Mouse (Mus musculus) forebrain, embryonic 12.5 days (tissue): ENCODE results near the gene Skil. TPM values are rescaled to one million over a fixed set of nuclear protein-coding genes. Genes with fewer than 3 reads are reported as not detected.
A peak's percentile ranks its signal among the peaks of the same experiment; 100 is the strongest.

Experiments used
- ATAC-seq: fragments of 200-750 bp; cut with Nextera tagmentation; 2 replicates; pipeline ENCODE4 v1.8.0; 2017; ENCODE audit warnings: moderate TSS enrichment; ENCODE audit not compliant: low FRiP score
- H3K27ac ChIP-seq: fragments of 300-500 bp; sonication (generic); 2 replicates; pipeline ENCODE4 v1.5.1; 2016; ENCODE audit warnings: mild to moderate bottlenecking
- H3K27me3 ChIP-seq: fragments of 300-500 bp; sonication (generic); 2 replicates; pipeline ENCODE4 v1.6.1; 2016; ENCODE audit warnings: mild to moderate bottlenecking
- H3K36me3 ChIP-seq: fragments of 300-500 bp; sonication (generic); replicated peaks from 2 replicates; pipeline ENCODE4 v1.6.1; 2016; ENCODE audit warnings: mild to moderate bottlenecking
- H3K4me1 ChIP-seq: fragments of 300-500 bp; sonication (generic); 2 replicates; pipeline ENCODE4 v1.6.1; 2016
- H3K4me2 ChIP-seq: fragments of 300-500 bp; sonication (generic); 2 replicates; pipeline ENCODE4 v1.6.1; 2016; ENCODE audit warnings: mild to moderate bottlenecking, moderate library complexity
- H3K4me3 ChIP-seq: fragments of 300-500 bp; sonication (generic); replicated peaks from 2 replicates; pipeline ENCODE4 v1.5.1; 2016; ENCODE audit warnings: mild to moderate bottlenecking
- H3K9ac ChIP-seq: fragments of 300-500 bp; sonication (generic); 2 replicates; pipeline ENCODE4 v1.6.1; 2016; ENCODE audit warnings: mild to moderate bottlenecking
- H3K9me3 ChIP-seq: fragments of 300-500 bp; sonication (generic); 2 replicates; pipeline ENCODE4 v1.6.1; 2016
- WGBS: fragments of 180-500 bp; shearing (Covaris S2); methylation state at CpG from one replicate; pipeline ENCODE4 v1.1.7; 2016; 5-methylcytosine and 5-hydroxymethylcytosine counted together
- polyA plus RNA-seq: library from polyadenylated mRNA; unstranded; fragments of >200 nt; fragmentation: Nextera tagmentation; extraction: Ambion mirVana; gene quantifications from 2 replicates; pipeline ENCODE4 v1.2.1, GENCODE M21; 2016

Gene Skil
- polyA plus RNA-seq, 1 experiment from 2014 or later, result 40.1 TPM

- H3K4me1 ChIP-seq, result no peaks in the 10 kb centered on the region
- H3K4me3 ChIP-seq, result no peak overlapping the region
- H3K9me3 ChIP-seq, result no peaks in the 10 kb centered on the region
- 81% methylated on average over 4 of the region's 4 CpGs for WGBS
- no peak overlapping the region for H3K4me2 ChIP-seq
- no peaks in the 10 kb centered on the region for H3K27me3 ChIP-seq
- H3K27ac ChIP-seq, result no peak overlapping the region
- H3K36me3 ChIP-seq, result no peaks in the 10 kb centered on the region
- H3K9ac ChIP-seq, result no peak overlapping the region
- no peak for ATAC-seq
These were observed 33.1 kb upstream of the Skil start for GRCm38 (mm10) chr3:31061786-31062120.

- Histone ChIP-seq H3K36me3 (no peaks in the 10 kb centered on the region), H3K4me2 (no peak overlapping the region), H3K27me3 (no peaks in the 10 kb centered on the region), H3K9me3 (no peaks in the 10 kb centered on the region), H3K4me1 (no peaks in the 10 kb centered on the region), H3K4me3 (no peak overlapping the region), H3K27ac (no peak overlapping the region), H3K9ac (no peak overlapping the region)
- WGBS, result 95% methylated on average over 7 of the region's 7 CpGs
- ATAC-seq, result no peak
These were observed 32.5 kb upstream of the Skil start for GRCm38 (mm10) chr3:31062325-31062724.

- Histone ChIP-seq H3K4me3 (no peak overlapping the region), H3K4me2 (no peak overlapping the region), H3K9me3 (no peaks in the 10 kb centered on the region), H3K36me3 (no peaks in the 10 kb centered on the region), H3K27me3 (no peaks in the 10 kb centered on the region), H3K9ac (no peak overlapping the region), H3K27ac (no peak overlapping the region), H3K4me1 (no peaks in the 10 kb centered on the region)
- no peak for ATAC-seq
- 91% methylated on average over 7 of the region's 7 CpGs for WGBS
These were observed 26.4 kb upstream of the Skil start for GRCm38 (mm10) chr3:31068482-31068881.

GRCm38 (mm10) chr3:31071804-31072203, 23.1 kb upstream of the Skil start:
- Histone ChIP-seq H3K4me1 (no peaks in the 10 kb centered on the region), H3K9ac (no peak overlapping the region), H3K27ac (no peak overlapping the region), H3K27me3 (no peaks in the 10 kb centered on the region), H3K4me2 (no peak overlapping the region), H3K36me3 (no peaks in the 10 kb centered on the region), H3K4me3 (no peak overlapping the region), H3K9me3 (no peaks in the 10 kb centered on the region)
- ATAC-seq, result no peak
- 94% methylated on average over 14 of the region's 14 CpGs for WGBS

GRCm38 (mm10) chr3:31075808-31076207, 19.1 kb upstream of the Skil start:
- Histone ChIP-seq H3K4me1 (no peaks in the 10 kb centered on the region), H3K4me3 (no peak overlapping the region), H3K36me3 (no peaks in the 10 kb centered on the region), H3K9me3 (no peaks in the 10 kb centered on the region), H3K27me3 (no peaks in the 10 kb centered on the region), H3K4me2 (no peak overlapping the region), H3K27ac (no peak overlapping the region), H3K9ac (no peak overlapping the region)
- no peak for ATAC-seq
- WGBS, result 86% methylated on average over 11 of the region's 11 CpGs

- Histone ChIP-seq H3K27me3 (no peaks in the 10 kb centered on the region), H3K27ac (no peak overlapping the region), H3K4me1 (no peaks in the 10 kb centered on the region), H3K4me3 (no peak overlapping the region), H3K9me3 (no peaks in the 10 kb centered on the region), H3K9ac (no peak overlapping the region), H3K4me2 (no peak overlapping the region), H3K36me3 (no peaks in the 10 kb centered on the region)
- ATAC-seq, result no peak
- WGBS, result 86% methylated on average over 6 of the region's 6 CpGs
These were observed 17.7 kb upstream of the Skil start for GRCm38 (mm10) chr3:31077068-31077703.

GRCm38 (mm10) chr3:31079450-31079849, 15.4 kb upstream of the Skil start:
- ATAC-seq, result no peak
- no peak overlapping the region for H3K4me2 ChIP-seq
- WGBS, result 85% methylated on average over 10 of the region's 10 CpGs

GRCm38 (mm10) chr3:31080791-31081502, 13.9 kb upstream of the Skil start:
- peaks cover 8% of the 10 kb centered on the region for H3K4me1 ChIP-seq
- no peak overlapping the region for H3K4me3 ChIP-seq
- H3K36me3 ChIP-seq, result no peaks in the 10 kb centered on the region
- no peak for ATAC-seq
- 78% methylated on average over 10 of the region's 10 CpGs for WGBS
- no peaks in the 10 kb centered on the region for H3K9me3 ChIP-seq
- H3K9ac ChIP-seq, result no peak overlapping the region
- no peak overlapping the region for H3K4me2 ChIP-seq
- H3K27ac ChIP-seq, result no peak overlapping the region
- no peaks in the 10 kb centered on the region for H3K27me3 ChIP-seq

More at GRCm38 (mm10) chr3:31079450-31079849, 15.4 kb upstream of the Skil start:
- H3K4me3 ChIP-seq, result no peak overlapping the region
- H3K27me3 ChIP-seq, result no peaks in the 10 kb centered on the region
- H3K36me3 ChIP-seq, result no peaks in the 10 kb centered on the region
- H3K9me3 ChIP-seq, result no peaks in the 10 kb centered on the region
- peaks cover 8% of the 10 kb centered on the region for H3K4me1 ChIP-seq
- H3K27ac ChIP-seq, result no peak overlapping the region
- no peak overlapping the region for H3K9ac ChIP-seq

GRCm38 (mm10) chr3:31082838-31083506, 11.9 kb upstream of the Skil start:
- H3K27me3 ChIP-seq, result no peaks in the 10 kb centered on the region
- no peaks in the 10 kb centered on the region for H3K36me3 ChIP-seq
- no peaks in the 10 kb centered on the region for H3K9me3 ChIP-seq
- no peak overlapping the region for H3K4me3 ChIP-seq
- WGBS, result 88% methylated on average over 12 of the region's 13 CpGs
- H3K4me2 ChIP-seq, result no peak overlapping the region
- ATAC-seq, result no peak
- peaks cover 14% of the 10 kb centered on the region for H3K4me1 ChIP-seq
- H3K9ac ChIP-seq, result no peak overlapping the region
- 0 out of 2 replicates have a peak overlapping the region, but pooled peaks have one; percentile 2 for H3K27ac ChIP-seq

GRCm38 (mm10) chr3:31083507-31084245, 11.2 kb upstream of the Skil start:
- no peaks in the 10 kb centered on the region for H3K9me3 ChIP-seq
- H3K27me3 ChIP-seq, result no peaks in the 10 kb centered on the region
- 0 out of 2 replicates have a peak overlapping the region, but pooled peaks have one; percentile 2 for H3K27ac ChIP-seq
- H3K4me1 ChIP-seq, result peaks cover 16% of the 10 kb centered on the region
- H3K4me3 ChIP-seq, result no peak overlapping the region
- 56% methylated on average over 12 of the region's 12 CpGs for WGBS
- no peak overlapping the region for H3K9ac ChIP-seq
- peak; percentile 64; the same call in 1 of the 2 replicates for ATAC-seq
- peak overlapping the region; percentile 3; the same call in 1 of the 2 replicates for H3K4me2 ChIP-seq
- no peaks in the 10 kb centered on the region for H3K36me3 ChIP-seq

GRCm38 (mm10) chr3:31085000-31085399, 9.9 kb upstream of the Skil start:
- ATAC-seq, result no peak
- Histone ChIP-seq H3K4me1 (peaks cover 23% of the 10 kb centered on the region), H3K9ac (no peak overlapping the region), H3K4me3 (no peak overlapping the region), H3K27ac (no peak overlapping the region), H3K9me3 (no peaks in the 10 kb centered on the region), H3K36me3 (no peaks in the 10 kb centered on the region), H3K27me3 (no peaks in the 10 kb centered on the region), H3K4me2 (no peak overlapping the region)
- WGBS, result 94% methylated on average over 3 of the region's 3 CpGs
